Mouse (Mus musculus) neural tube, embryonic 11.5 days (tissue): Measurements from ENCODE around the gene Mllt11. TPM values are rescaled to one million over a fixed set of nuclear protein-coding genes. Genes with fewer than 3 reads are reported as not detected.
A peak's percentile ranks its signal among the peaks of the same experiment; 100 is the strongest.

Source experiments
- ATAC-seq: fragments of 200-750 bp; cut with Nextera tagmentation; 2 replicates; pipeline ENCODE4 v1.8.0; 2017; ENCODE audit warnings: moderate number of reproducible peaks, mild to moderate bottlenecking, moderate TSS enrichment, moderate library complexity; ENCODE audit not compliant: insufficient read depth, low FRiP score, low TSS enrichment
- DNase-seq: peaks from one replicate; pipeline ENCODE4 v3.0.0-alpha.2; 2015; ENCODE audit warnings: low spot score
- H3K27ac ChIP-seq: fragments of 300-500 bp; sonication (generic); 2 replicates; pipeline ENCODE4 v1.5.1; 2014; ENCODE audit warnings: low read depth, mild to moderate bottlenecking, low read length
- H3K27me3 ChIP-seq: fragments of 300-500 bp; sonication (generic); 2 replicates; pipeline ENCODE4 v1.6.1; 2014; ENCODE audit warnings: mild to moderate bottlenecking, low read length, mixed read lengths; ENCODE audit not compliant: control insufficient read depth, insufficient read depth
- H3K36me3 ChIP-seq: fragments of 300-500 bp; sonication (generic); 2 replicates; pipeline ENCODE4 v1.6.1; 2014; ENCODE audit warnings: mild to moderate bottlenecking, low read length, moderate library complexity, mixed read lengths; ENCODE audit not compliant: control insufficient read depth, insufficient read depth
- H3K4me1 ChIP-seq: fragments of 300-500 bp; sonication (generic); 2 replicates; pipeline ENCODE4 v1.6.1; 2014; ENCODE audit warnings: low read length, mixed read lengths; ENCODE audit not compliant: control insufficient read depth, insufficient read depth
- H3K4me2 ChIP-seq: fragments of 300-500 bp; sonication (generic); 2 replicates; pipeline ENCODE4 v1.6.1; 2014; ENCODE audit warnings: low read depth, mild to moderate bottlenecking, moderate library complexity
- H3K4me3 ChIP-seq: fragments of 300-500 bp; sonication (generic); 2 replicates; pipeline ENCODE4 v1.5.1; 2014; ENCODE audit warnings: low read depth, low read length
- H3K9ac ChIP-seq: fragments of 300-500 bp; sonication (generic); 2 replicates; pipeline ENCODE4 v1.6.1; 2014; ENCODE audit warnings: mild to moderate bottlenecking, low read length
- H3K9me3 ChIP-seq: fragments of 300-500 bp; sonication (generic); 2 replicates; pipeline ENCODE4 v1.6.1; 2016; ENCODE audit warnings: low read length; ENCODE audit not compliant: control insufficient read depth
- WGBS: fragments of 180-500 bp; shearing (Covaris S2); extraction: QIAGEN DNeasy Blood & Tissue Kit; methylation state at CpG from one replicate; pipeline ENCODE4 v1.1.7; 2014; 5-methylcytosine and 5-hydroxymethylcytosine counted together
- polyA plus RNA-seq: library from polyadenylated mRNA; unstranded; fragments of >200 nt; fragmentation: Nextera tagmentation; extraction: Ambion mirVana; gene quantifications from 2 replicates; pipeline ENCODE4 v1.2.1, GENCODE M21; 2014

Mllt11 gene
- polyA plus RNA-seq, 1 experiment from 2014 or later, result 176 TPM

DNA sequence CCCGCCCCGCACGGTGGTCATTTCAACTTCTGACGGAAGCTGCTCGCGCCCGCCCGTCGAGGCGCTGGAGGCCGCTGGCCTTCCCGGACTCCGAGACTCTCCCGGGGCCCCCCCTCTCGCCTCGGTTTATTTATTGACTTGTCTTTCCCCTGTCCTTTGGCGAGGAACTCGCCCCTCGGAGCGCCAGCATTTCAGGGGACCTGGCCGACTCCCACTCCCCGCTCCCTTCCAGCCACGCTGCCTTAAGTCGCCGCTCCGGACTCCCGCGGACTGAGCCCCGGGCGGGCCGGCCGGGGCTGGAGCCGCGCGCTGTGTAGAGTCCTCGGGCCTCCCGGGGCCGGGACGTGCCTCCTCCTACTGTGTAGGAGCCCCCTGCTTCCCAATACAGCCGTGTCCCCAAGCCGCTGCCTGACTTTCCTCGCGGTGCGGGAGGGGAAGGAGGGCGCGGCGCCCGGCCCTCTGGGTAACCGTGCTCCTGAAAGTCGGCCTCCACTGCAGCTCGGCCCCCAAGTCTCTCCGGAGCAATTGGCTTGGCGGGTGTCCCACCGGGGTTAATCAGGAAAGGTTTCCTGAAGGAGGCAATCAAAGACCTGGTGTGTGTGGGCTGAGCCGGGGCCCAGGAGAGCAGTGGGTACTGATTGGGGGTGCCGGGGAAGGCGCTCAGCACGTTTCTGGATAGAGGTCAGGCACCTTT, 58.6 kb downstream of the Mllt11 start:
- Histone ChIP-seq H3K27me3 (peaks cover 43% of the 10 kb centered on the region), H3K27ac (no peak overlapping the region), H3K4me3 (peak overlapping the region; percentile 27), H3K36me3 (peaks cover 25% of the 10 kb centered on the region), H3K4me1 (peaks cover 3% of the 10 kb centered on the region; the same call in 1 of the 2 replicates), H3K4me2 (peak overlapping the region; percentile 38), H3K9ac (peak overlapping the region; percentile 50), H3K9me3 (no peaks in the 10 kb centered on the region)
- WGBS, result 4% methylated on average over 58 of the region's 58 CpGs
- DNase-seq, result peak; percentile 46
- ATAC-seq, result no peak; the same call in 1 of the 2 replicates

DNA sequence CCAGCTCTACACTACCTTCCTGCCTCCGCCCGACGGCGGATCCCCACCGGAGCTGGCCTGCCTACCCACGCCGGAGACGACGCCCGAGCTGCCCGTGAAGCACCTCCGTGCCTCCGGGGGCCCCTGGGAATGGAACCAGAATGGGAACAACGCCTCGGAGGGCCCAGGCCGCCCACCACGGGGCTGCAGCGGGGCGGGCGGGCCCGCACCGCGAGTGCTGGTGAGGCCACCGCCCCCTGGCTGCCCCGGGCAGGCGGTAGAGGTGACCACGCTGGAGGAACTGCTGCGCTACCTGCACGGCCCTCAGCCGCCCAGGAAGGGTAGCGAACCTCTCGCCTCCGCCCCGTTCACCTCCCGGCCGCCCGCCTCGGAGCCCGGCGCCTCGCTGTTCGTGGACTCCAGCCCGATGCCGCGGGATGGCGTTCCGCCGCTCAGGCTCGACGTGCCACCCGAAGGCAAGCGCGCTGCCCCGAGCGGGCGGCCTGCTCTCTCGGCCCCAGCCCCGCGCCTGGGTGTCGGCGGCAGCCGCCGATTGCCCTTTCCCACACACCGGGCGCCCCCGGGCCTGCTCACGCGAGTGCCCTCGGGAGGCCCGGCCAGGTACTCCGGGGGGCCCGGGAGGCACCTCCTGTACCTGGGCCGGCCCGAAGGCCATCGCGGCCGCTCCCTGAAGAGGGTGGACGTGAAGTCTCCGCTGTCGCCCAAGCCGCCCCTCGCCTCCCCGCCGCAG, 59.3 kb downstream of the Mllt11 start:
- peaks cover 43% of the 10 kb centered on the region for H3K27me3 ChIP-seq
- no peak overlapping the region for H3K27ac ChIP-seq
- no peak for ATAC-seq
- DNase-seq, result peak; percentile 17
- no peak overlapping the region; the same call in 1 of the 2 replicates for H3K4me2 ChIP-seq
- no peak overlapping the region for H3K9ac ChIP-seq
- H3K9me3 ChIP-seq, result no peaks in the 10 kb centered on the region
- peaks cover 25% of the 10 kb centered on the region for H3K36me3 ChIP-seq
- H3K4me1 ChIP-seq, result peaks cover 3% of the 10 kb centered on the region; the same call in 1 of the 2 replicates
- peak overlapping the region; percentile 8; the same call in 1 of the 2 replicates for H3K4me3 ChIP-seq
- WGBS, result 14% methylated on average over 49 of the region's 84 CpGs

DNA sequence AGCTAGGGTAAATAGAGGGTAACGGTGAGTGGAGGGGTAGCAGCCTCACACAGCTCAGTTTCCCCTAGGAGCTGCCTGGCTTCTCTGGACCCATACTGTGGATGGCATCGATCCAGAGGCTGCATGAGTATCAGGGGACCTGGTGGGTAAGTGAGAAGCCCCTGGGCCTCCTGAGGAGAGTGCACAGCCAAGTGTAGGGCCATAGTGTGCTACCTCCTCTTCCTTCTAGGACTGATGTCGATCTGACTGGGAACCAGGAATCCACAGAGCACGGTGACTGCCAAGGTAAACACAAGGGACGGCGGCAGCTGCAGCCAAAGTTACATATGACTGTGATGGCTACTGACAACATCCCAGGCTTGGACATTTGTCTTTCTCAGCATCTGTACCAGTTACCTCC, 60.9 kb downstream of the Mllt11 start:
- peaks cover 28% of the 10 kb centered on the region for H3K36me3 ChIP-seq
- H3K9ac ChIP-seq, result no peak overlapping the region
- H3K4me2 ChIP-seq, result no peak overlapping the region
- DNase-seq (no peak), ATAC-seq (no peak)
- peaks cover 43% of the 10 kb centered on the region for H3K27me3 ChIP-seq
- H3K27ac ChIP-seq, result no peak overlapping the region
- H3K4me3 ChIP-seq, result no peak overlapping the region
- H3K9me3 ChIP-seq, result no peaks in the 10 kb centered on the region
- 76% methylated on average over 6 of the region's 6 CpGs for WGBS
- H3K4me1 ChIP-seq, result peaks cover 3% of the 10 kb centered on the region; the same call in 1 of the 2 replicates

DNA sequence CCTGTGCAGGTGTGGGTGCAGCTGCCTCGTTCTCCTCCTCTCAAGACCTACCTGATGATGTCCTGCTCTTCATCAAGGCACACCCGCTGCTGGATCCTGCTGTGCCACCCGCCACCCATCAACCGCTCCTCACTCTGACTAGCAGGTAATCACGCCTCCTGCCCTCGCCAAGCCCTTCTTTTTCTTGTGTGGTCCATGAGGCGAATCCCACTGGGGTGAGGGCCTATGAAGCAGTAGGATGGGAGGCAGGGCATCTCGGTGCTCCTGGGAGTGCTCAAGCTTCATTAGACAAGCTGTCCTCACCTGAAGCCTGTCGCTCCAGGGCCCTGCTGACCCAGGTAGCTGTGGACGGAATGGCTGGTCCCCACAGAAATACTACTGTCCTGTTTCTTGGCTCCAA, 62.0 kb downstream of the Mllt11 start:
- Histone ChIP-seq H3K9ac (no peak overlapping the region), H3K4me1 (peaks cover 3% of the 10 kb centered on the region; the same call in 1 of the 2 replicates), H3K4me2 (no peak overlapping the region), H3K27ac (no peak overlapping the region), H3K27me3 (peaks cover 43% of the 10 kb centered on the region), H3K4me3 (no peak overlapping the region), H3K9me3 (no peaks in the 10 kb centered on the region), H3K36me3 (peaks cover 28% of the 10 kb centered on the region)
- ATAC-seq (no peak), DNase-seq (no peak)
- 86% methylated on average over 10 of the region's 10 CpGs for WGBS

Other genes with a start within 250 kb of the Mllt11 start
- 27.6 and 32.8 TPM in 2 replicates for gene Zfp687, start 216.7 kb downstream of the Mllt11 start, polyA plus RNA-seq
- 315 and 321 TPM in 2 replicates for gene Psmd4, start 189.6 kb downstream of the Mllt11 start, polyA plus RNA-seq
- gene Pip5k1a, start 125.2 kb downstream of the Mllt11 start, polyA plus RNA-seq, result 12.3 and 13.4 TPM in 2 replicates
- 243 and 248 TPM in 2 replicates for gene Vps72, start 121.1 kb downstream of the Mllt11 start, polyA plus RNA-seq
- 0.57 and 1.0 TPM in 2 replicates for gene Tmod4, start 107.7 kb downstream of the Mllt11 start, polyA plus RNA-seq
- 85.0 and 89.6 TPM in 2 replicates for gene Scnm1, start 98.2 kb downstream of the Mllt11 start, polyA plus RNA-seq
- gene Lysmd1, start 98.1 kb downstream of the Mllt11 start, polyA plus RNA-seq, result 15.5 and 17.9 TPM in 2 replicates
- gene Tnfaip8l2, start 89.8 kb downstream of the Mllt11 start, polyA plus RNA-seq, result 1.4 and 1.5 TPM in 2 replicates
- gene Sema6c, start 71.7 kb downstream of the Mllt11 start, polyA plus RNA-seq, result 22.5 and 24.4 TPM in 2 replicates
- 4.7 and 4.8 TPM in 2 replicates for gene Gabpb2, start 14.3 kb downstream of the Mllt11 start, polyA plus RNA-seq
- gene Cdc42se1, start 3.4 kb downstream of the Mllt11 start, polyA plus RNA-seq, result 104 and 109 TPM in 2 replicates
- 0.33 TPM in 1 of 2 replicates, not detected in the other for gene Gm128, start 9.4 kb upstream of the Mllt11 start, polyA plus RNA-seq
- 0.31 and 0.54 TPM in 2 replicates for gene Bnipl, start 19.0 kb upstream of the Mllt11 start, polyA plus RNA-seq
- gene Mindy1, start 49.2 kb upstream of the Mllt11 start, polyA plus RNA-seq, result 46.1 and 48.1 TPM in 2 replicates
- gene Prune1, start 49.9 kb upstream of the Mllt11 start, polyA plus RNA-seq, result 32.4 and 32.9 TPM in 2 replicates
- 1.2 TPM in 2 replicates for gene Anxa9, start 75.0 kb upstream of the Mllt11 start, polyA plus RNA-seq
- gene Cers2, start 82.6 kb upstream of the Mllt11 start, polyA plus RNA-seq, result 107 and 109 TPM in 2 replicates
- 67.1 and 68.7 TPM in 2 replicates for gene Setdb1, start 125.0 kb upstream of the Mllt11 start, polyA plus RNA-seq
- gene 4930558C23Rik, start 170.7 kb upstream of the Mllt11 start, polyA plus RNA-seq, result not detected in 2 replicates
- 23.4 and 27.2 TPM in 2 replicates for gene Arnt, start 202.2 kb upstream of the Mllt11 start, polyA plus RNA-seq